Mouse (Mus musculus) heart, adult 2 months (tissue): ENCODE data around the gene Rrh. TPM values are rescaled to one million over a fixed set of nuclear protein-coding genes. Genes with fewer than 3 reads are reported as not detected.

Experiments
- DNase-seq, 2 experiments: peaks; one replicate each; pipeline ENCODE4 v3.0.0; 2021
- H3K27ac ChIP-seq: fragments of 200-600 bp; 2 replicates; pipeline ENCODE4 v1.8.1; 2022
- H3K27me3 ChIP-seq: fragments of 200-500 bp; 2 replicates; pipeline ENCODE4 v1.6.1; 2012; ENCODE audit warnings: mild to moderate bottlenecking, low read length, inconsistent platforms, mixed read lengths; ENCODE audit not compliant: control insufficient read depth, insufficient read depth
- H3K36me3 ChIP-seq: fragments of 200-500 bp; 2 replicates; pipeline ENCODE4 v1.6.1; 2012; ENCODE audit warnings: low read length, inconsistent platforms; ENCODE audit not compliant: control insufficient read depth, insufficient read depth
- H3K4me1 ChIP-seq: fragments of 200-500 bp; 2 replicates; pipeline ENCODE4 v1.6.1; 2011; ENCODE audit warnings: low read length; ENCODE audit not compliant: control insufficient read depth, insufficient read depth
- H3K4me3 ChIP-seq: fragments of 200-600 bp; 2 replicates; pipeline ENCODE4 v1.8.1; 2022
- H3K79me2 ChIP-seq: fragments of 200-500 bp; replicated peaks from 2 replicates; pipeline ENCODE4 v1.6.1; 2012; ENCODE audit warnings: mild to moderate bottlenecking, inconsistent platforms, low read length, moderate library complexity, mixed read lengths; ENCODE audit not compliant: control insufficient read depth, insufficient read depth
- H3K9ac ChIP-seq: fragments of 200-500 bp; 2 replicates; pipeline ENCODE4 v1.6.1; 2012; ENCODE audit warnings: low read depth, mild to moderate bottlenecking, control low read depth, inconsistent platforms, low read length, mixed read lengths
- CTCF ChIP-seq: fragments of 200-600 bp; IDR thresholded peaks from 2 replicates; pipeline ENCODE4 v1.8.1; 2022; ENCODE audit warnings: antibody characterized with exemption, mild to moderate bottlenecking, moderate library complexity
- EP300 ChIP-seq: fragments of 200-500 bp; IDR thresholded peaks from 2 replicates; pipeline ENCODE4 v1.6.1; 2011; ENCODE audit warnings: low read depth, low read length, control low read depth; ENCODE audit not compliant: insufficient read depth
- POLR2A ChIP-seq: fragments of 200-500 bp; IDR thresholded peaks from 2 replicates; pipeline ENCODE4 v1.6.1; 2011; ENCODE audit warnings: mild to moderate bottlenecking, low read depth, low read length, control low read depth; ENCODE audit not compliant: insufficient read depth
- WGBS: fragments of 180-500 bp; shearing (Covaris S2); methylation state at CpG from one replicate; pipeline ENCODE4 v1.1.7; 2018; 5-methylcytosine and 5-hydroxymethylcytosine counted together
- intact Hi-C: fragments of 180-260 bp; cut with DNase I; formaldehyde crosslinking; loops from one replicate; pipeline ENCODE4 v1.15.1; 2025
- polyA plus RNA-seq: library from polyadenylated mRNA; depleted of rRNA; stranded (reverse); fragments of >200 nt; gene quantifications from 2 replicates; pipeline ENCODE4 v1.2.3, GENCODE M21; 2012
- total RNA-seq, 2 experiments: library from RNA; stranded (reverse); gene quantifications; 2 replicates each; pipeline ENCODE4 v1.2.3; 2021

Gene Rrh
- total and polyA plus RNA-seq, 3 experiments: not detected

- DNase-seq: no peak
- no peak overlapping the region for H3K9ac ChIP-seq
- H3K27ac ChIP-seq: no peak overlapping the region
- H3K4me1 ChIP-seq: no peaks in the 10 kb centered on the region
- no peak overlapping the region for H3K4me3 ChIP-seq
- no peaks in the 10 kb centered on the region for H3K79me2 ChIP-seq
- 42% methylated on average over 9 of the region's 9 CpGs for WGBS
- no peak for TF ChIP-seq POLR2A
- no peak for TF ChIP-seq EP300
- TF ChIP-seq CTCF: no peak
- intact Hi-C loops: no loop called here
- no peaks in the 10 kb centered on the region for H3K27me3 ChIP-seq
- no peaks in the 10 kb centered on the region for H3K36me3 ChIP-seq
Observed at GRCm38 (mm10) chr3:129820847-129821246, 1.5 kb downstream of the Rrh start.

GRCm38 (mm10) chr3:129803765-129804164 is 18.6 kb downstream of the Rrh start, which contains the start of gene Lrit3:
Gene Lrit3 (minus strand): TSS chr3:129804030.
- Histone ChIP-seq H3K79me2 (no peaks in the 10 kb centered on the region), H3K27me3 (no peaks in the 10 kb centered on the region), H3K4me1 (no peaks in the 10 kb centered on the region), H3K36me3 (no peaks in the 10 kb centered on the region), H3K4me3 (no peak within 1 kb of the TSS), H3K9ac (no peak within 1 kb of the TSS), H3K27ac (no peak within 1 kb of the TSS)
- no peak for TF ChIP-seq POLR2A
- WGBS: 81% methylated on average over 10 of the region's 10 CpGs
- intact Hi-C loops: no loop called here
- no peak for DNase-seq

GRCm38 (mm10) chr3:129799011-129799410 is 23.4 kb downstream of the Rrh start:
- H3K36me3 ChIP-seq: no peaks in the 10 kb centered on the region
- H3K79me2 ChIP-seq: no peaks in the 10 kb centered on the region
- WGBS: 81% methylated on average over 2 of the region's 2 CpGs
- no peak overlapping the region for H3K27ac ChIP-seq
- no peaks in the 10 kb centered on the region for H3K4me1 ChIP-seq
- H3K9ac ChIP-seq: no peak overlapping the region
- DNase-seq: no peak
- no peak for TF ChIP-seq POLR2A
- no peak for TF ChIP-seq EP300
- no peak for TF ChIP-seq CTCF
- no peaks in the 10 kb centered on the region for H3K27me3 ChIP-seq
- H3K4me3 ChIP-seq: no peak overlapping the region
- intact Hi-C loops: no loop called here

GRCm38 (mm10) chr3:129798551-129798950 is 23.8 kb downstream of the Rrh start:
- no peak for TF ChIP-seq CTCF
- no peak for TF ChIP-seq POLR2A
- no peak for TF ChIP-seq EP300
- no peak for DNase-seq
- Histone ChIP-seq H3K79me2 (no peaks in the 10 kb centered on the region), H3K4me3 (no peak overlapping the region), H3K27ac (no peak overlapping the region), H3K9ac (no peak overlapping the region), H3K4me1 (no peaks in the 10 kb centered on the region), H3K36me3 (no peaks in the 10 kb centered on the region), H3K27me3 (no peaks in the 10 kb centered on the region)
- WGBS: 52% methylated on average over 11 of the region's 11 CpGs
- intact Hi-C loops: no loop called here

- Histone ChIP-seq H3K4me1 (no peaks in the 10 kb centered on the region), H3K36me3 (no peaks in the 10 kb centered on the region), H3K27me3 (no peaks in the 10 kb centered on the region), H3K27ac (no peak overlapping the region), H3K79me2 (no peaks in the 10 kb centered on the region), H3K9ac (no peak overlapping the region), H3K4me3 (no peak overlapping the region)
- no peak for DNase-seq
- intact Hi-C loops: no loop called here
- TF ChIP-seq POLR2A (no peak), CTCF (no peak), EP300 (no peak)
- WGBS: 68% methylated on average over 5 of the region's 5 CpGs
Observed at GRCm38 (mm10) chr3:129797341-129797740, 25.0 kb downstream of the Rrh start.

- H3K27me3 ChIP-seq: no peaks in the 10 kb centered on the region
- H3K4me1 ChIP-seq: no peaks in the 10 kb centered on the region
- no peaks in the 10 kb centered on the region for H3K79me2 ChIP-seq
- WGBS: 87% methylated on average over 5 of the region's 5 CpGs
- H3K4me3 ChIP-seq: no peak overlapping the region
- TF ChIP-seq CTCF (no peak), EP300 (no peak), POLR2A (no peak)
- no peak for DNase-seq
- intact Hi-C loops: no loop called here
- H3K9ac ChIP-seq: no peak overlapping the region
- no peaks in the 10 kb centered on the region for H3K36me3 ChIP-seq
- H3K27ac ChIP-seq: no peak overlapping the region
Observed at GRCm38 (mm10) chr3:129793801-129794200, 28.6 kb downstream of the Rrh start.
